Mouse (Mus musculus) midbrain, embryonic 16.5 days (tissue): Measurements from ENCODE around the gene Vegfb. TPM values are rescaled to one million over a fixed set of nuclear protein-coding genes. Genes with fewer than 3 reads are reported as not detected.
A peak's percentile ranks its signal among the peaks of the same experiment; 100 is the strongest.

Experiments
- ATAC-seq: fragments of 200-750 bp; cut with Nextera tagmentation; 2 replicates; pipeline ENCODE4 v1.8.0; 2017; ENCODE audit warnings: moderate TSS enrichment
- H3K27ac ChIP-seq: fragments of 300-500 bp; sonication (generic); 2 replicates; pipeline ENCODE4 v1.5.1; 2014; ENCODE audit warnings: mild to moderate bottlenecking, low read length, mixed read lengths
- H3K27me3 ChIP-seq: fragments of 300-500 bp; sonication (generic); 2 replicates; pipeline ENCODE4 v1.6.1; 2014; ENCODE audit warnings: low read depth, low read length, mixed read lengths; ENCODE audit not compliant: control insufficient read depth, insufficient read depth
- H3K36me3 ChIP-seq: fragments of 300-500 bp; sonication (generic); 2 replicates; pipeline ENCODE4 v1.6.1; 2014; ENCODE audit warnings: mild to moderate bottlenecking, low read length, moderate library complexity, mixed read lengths; ENCODE audit not compliant: control insufficient read depth, insufficient read depth
- H3K4me1 ChIP-seq: fragments of 300-500 bp; sonication (generic); 2 replicates; pipeline ENCODE4 v1.6.1; 2014; ENCODE audit warnings: mild to moderate bottlenecking, low read length, mixed read lengths; ENCODE audit not compliant: control insufficient read depth, insufficient read depth
- H3K4me2 ChIP-seq: fragments of 300-500 bp; sonication (generic); 2 replicates; pipeline ENCODE4 v1.6.1; 2014; ENCODE audit warnings: mild to moderate bottlenecking, low read length, mixed read lengths
- H3K4me3 ChIP-seq: fragments of 300-500 bp; sonication (generic); 2 replicates; pipeline ENCODE4 v1.5.1; 2014; ENCODE audit warnings: low read depth, mild to moderate bottlenecking, low read length, moderate library complexity, mixed read lengths
- H3K9ac ChIP-seq: fragments of 300-500 bp; sonication (generic); 2 replicates; pipeline ENCODE4 v1.6.1; 2014; ENCODE audit warnings: low read depth, low read length, mixed read lengths
- H3K9me3 ChIP-seq: fragments of 300-500 bp; sonication (generic); replicated peaks from 2 replicates; pipeline ENCODE4 v1.6.1; 2014; ENCODE audit warnings: mild to moderate bottlenecking, low read length, mixed read lengths; ENCODE audit not compliant: control insufficient read depth, poor library complexity, severe bottlenecking
- WGBS: fragments of 180-500 bp; shearing (Covaris S2); extraction: QIAGEN DNeasy Blood & Tissue Kit; methylation state at CpG from one replicate; pipeline ENCODE4 v1.1.7; 2014; 5-methylcytosine and 5-hydroxymethylcytosine counted together
- polyA plus RNA-seq: library from polyadenylated mRNA; unstranded; fragments of >200 nt; fragmentation: Nextera tagmentation; extraction: Ambion mirVana; gene quantifications from 2 replicates; pipeline ENCODE4 v1.2.1, GENCODE M21; 2015

Gene Vegfb
- polyA plus RNA-seq, 1 experiment from 2014 or later = 57.8 TPM

DNA sequence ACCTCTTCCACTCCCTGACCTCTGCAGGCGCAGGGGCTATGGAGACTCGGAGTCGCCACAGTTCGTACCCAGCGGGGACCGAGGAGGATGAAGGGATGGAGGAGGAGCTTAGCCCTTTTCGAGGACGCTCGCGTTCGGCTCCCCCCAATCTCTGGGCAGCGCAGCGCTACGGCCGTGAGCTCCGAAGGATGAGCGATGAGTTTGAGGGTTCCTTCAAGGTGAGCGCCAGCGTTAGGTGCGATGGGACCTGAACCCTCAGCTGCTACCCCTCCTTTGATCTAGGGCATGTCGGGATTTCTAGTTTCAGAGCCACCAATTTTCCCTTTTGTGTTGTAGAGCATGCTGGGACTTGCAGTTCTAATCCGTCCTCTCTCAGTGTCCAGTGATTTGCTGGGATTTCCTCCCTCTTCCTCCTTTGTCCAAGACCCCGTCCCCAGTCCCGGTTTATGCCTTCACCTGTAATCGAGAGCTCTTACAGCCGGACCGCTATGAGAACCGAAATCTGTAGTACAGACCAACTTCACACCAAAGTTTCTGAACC lies 36.8 kb downstream of the Vegfb start:
- WGBS = under 1% methylated on average over 28 of the region's 28 CpGs
- H3K9ac ChIP-seq = peak overlapping the region; percentile 70

DNA sequence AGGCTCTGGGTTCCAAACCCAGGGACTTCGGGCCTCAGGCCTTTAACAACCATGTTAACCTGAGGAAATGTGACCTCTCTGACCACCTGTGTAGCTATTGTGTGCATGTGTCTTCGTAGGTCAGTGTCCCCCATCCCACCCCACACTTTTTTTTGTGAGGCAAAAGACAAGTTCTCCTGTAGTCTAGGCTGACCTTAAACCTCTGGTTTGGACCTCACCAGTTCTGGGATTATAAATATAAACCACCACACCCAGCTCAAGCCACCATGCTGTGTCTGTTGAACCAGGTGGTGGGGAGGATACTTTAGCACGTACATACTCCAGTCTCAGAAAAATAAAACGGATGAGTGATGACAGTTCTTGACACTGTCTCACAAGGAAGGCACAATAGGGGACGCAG lies 37.5 kb downstream of the Vegfb start:
- Histone ChIP-seq H3K9me3 (no peaks in the 10 kb centered on the region), H3K27ac (peak overlapping the region; percentile 93), H3K4me1 (peaks cover 17% of the 10 kb centered on the region), H3K4me2 (peak overlapping the region; percentile 82), H3K27me3 (no peaks in the 10 kb centered on the region), H3K9ac (peak overlapping the region; percentile 70), H3K36me3 (no peaks in the 10 kb centered on the region), H3K4me3 (peak overlapping the region; percentile 61)
- no peak for ATAC-seq
- 41% methylated on average over 5 of the region's 5 CpGs for WGBS

More for the DNA sequence above, 36.8 kb downstream of the Vegfb start:
- Histone ChIP-seq H3K36me3 (no peaks in the 10 kb centered on the region), H3K4me3 (peak overlapping the region; percentile 61), H3K4me2 (peak overlapping the region; percentile 82), H3K9me3 (no peaks in the 10 kb centered on the region), H3K4me1 (peaks cover 17% of the 10 kb centered on the region), H3K27me3 (no peaks in the 10 kb centered on the region), H3K27ac (peak overlapping the region; percentile 93)
- peak; percentile 69 for ATAC-seq

DNA sequence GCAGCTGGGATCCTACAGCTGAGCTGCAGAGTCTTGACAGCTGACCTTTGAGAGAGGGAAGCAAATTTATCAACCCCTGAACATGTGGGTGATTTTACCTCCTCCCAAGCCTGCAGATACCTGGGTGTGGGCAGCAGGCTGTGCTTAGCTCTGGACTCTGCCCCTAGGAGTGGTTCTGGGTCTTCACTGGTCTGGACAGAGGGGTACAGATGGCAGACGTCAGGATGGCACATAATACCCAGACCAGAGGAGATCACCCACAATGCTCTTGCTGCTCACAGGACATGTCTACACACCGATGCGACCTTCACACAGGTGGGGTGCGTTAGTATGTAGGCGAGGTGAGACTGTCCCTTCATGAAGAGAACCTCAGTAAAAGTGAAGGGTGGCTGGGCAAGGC lies 37.9 kb downstream of the Vegfb start:
- no peak overlapping the region for H3K4me2 ChIP-seq
- H3K4me1 ChIP-seq = peaks cover 17% of the 10 kb centered on the region
- no peak overlapping the region for H3K27ac ChIP-seq
- H3K9ac ChIP-seq = no peak overlapping the region; the same call in 1 of the 2 replicates
- no peak for ATAC-seq
- no peaks in the 10 kb centered on the region for H3K9me3 ChIP-seq
- H3K4me3 ChIP-seq = no peak overlapping the region
- WGBS = 85% methylated on average over 5 of the region's 5 CpGs
- no peaks in the 10 kb centered on the region for H3K27me3 ChIP-seq
- H3K36me3 ChIP-seq = no peaks in the 10 kb centered on the region

DNA sequence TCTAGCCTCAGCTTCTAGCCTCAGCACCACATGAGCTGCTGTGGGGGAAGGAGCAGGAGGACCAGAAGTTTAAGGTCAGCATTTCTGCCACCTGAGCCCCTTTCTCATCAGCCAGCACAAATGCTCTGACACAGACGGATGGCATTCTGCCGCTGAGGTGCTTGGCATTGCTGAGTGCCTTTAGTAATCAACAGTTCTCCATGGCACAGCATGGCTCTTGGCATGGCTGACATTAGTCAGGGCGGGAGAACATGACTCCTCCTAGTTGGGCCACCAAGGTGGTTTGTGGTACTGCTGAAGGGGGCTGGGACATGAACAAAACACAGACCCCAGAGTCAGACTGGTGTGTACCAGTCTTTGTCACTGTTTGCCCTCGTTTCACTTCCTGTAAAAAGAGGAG lies 39.3 kb downstream of the Vegfb start:
- no peaks in the 10 kb centered on the region for H3K27me3 ChIP-seq
- ATAC-seq = no peak

DNA sequence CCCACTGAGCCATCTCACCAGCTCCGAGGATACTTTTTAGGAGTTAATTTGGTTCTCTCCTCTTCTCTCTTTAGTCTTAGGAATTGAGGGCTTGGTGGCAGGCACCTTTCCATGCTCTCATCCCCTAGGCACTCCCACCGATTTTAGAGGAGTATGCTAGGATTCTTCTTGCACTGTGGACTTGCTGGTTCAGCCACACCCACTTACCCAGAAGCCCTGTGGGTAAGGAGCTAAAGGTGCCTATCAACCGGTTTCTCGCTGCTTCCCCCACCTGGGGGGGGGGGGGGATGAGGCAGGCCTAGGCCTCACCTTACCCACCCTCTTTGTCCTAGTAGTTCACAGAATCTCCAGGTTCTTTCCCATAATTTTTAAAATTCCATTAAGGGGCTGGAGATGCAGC lies 39.7 kb downstream of the Vegfb start:
- Histone ChIP-seq H3K27me3 (no peaks in the 10 kb centered on the region), H3K4me3 (no peak overlapping the region), H3K4me1 (peaks cover 18% of the 10 kb centered on the region), H3K27ac (no peak overlapping the region), H3K9me3 (no peaks in the 10 kb centered on the region), H3K9ac (no peak overlapping the region), H3K36me3 (no peaks in the 10 kb centered on the region), H3K4me2 (no peak overlapping the region)
- 55% methylated on average over 4 of the region's 4 CpGs for WGBS
- no peak for ATAC-seq

More for the DNA sequence above, 39.3 kb downstream of the Vegfb start:
- H3K9me3 ChIP-seq = no peaks in the 10 kb centered on the region
- H3K4me2 ChIP-seq = no peak overlapping the region
- no peak overlapping the region for H3K4me3 ChIP-seq
- H3K9ac ChIP-seq = no peak overlapping the region
- 94% methylated on average over 4 of the region's 4 CpGs for WGBS
- no peaks in the 10 kb centered on the region for H3K36me3 ChIP-seq
- H3K27ac ChIP-seq = no peak overlapping the region
- peaks cover 17% of the 10 kb centered on the region for H3K4me1 ChIP-seq

DNA sequence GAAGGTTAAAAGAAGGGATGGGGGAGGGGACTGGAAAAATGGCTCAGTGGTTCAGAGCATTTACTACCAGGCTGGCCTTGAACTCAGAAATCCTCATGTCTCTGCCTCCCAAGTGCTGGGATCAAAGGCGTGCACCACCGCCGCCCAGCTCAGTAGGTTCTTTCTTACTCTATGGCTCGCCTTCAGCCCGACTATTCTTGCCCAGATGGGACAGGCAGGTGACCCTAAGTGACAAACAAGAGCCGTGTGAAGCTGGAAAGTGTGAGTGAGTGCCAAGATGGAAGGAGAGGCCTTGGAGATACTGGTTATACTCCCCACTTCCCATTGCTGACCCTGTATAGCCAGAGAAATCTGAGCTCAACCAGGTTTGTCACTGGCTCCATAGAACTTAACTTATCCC lies 43.7 kb downstream of the Vegfb start:
- H3K9me3 ChIP-seq = no peaks in the 10 kb centered on the region
- H3K4me1 ChIP-seq = peaks cover 27% of the 10 kb centered on the region
- no peaks in the 10 kb centered on the region for H3K27me3 ChIP-seq
- H3K4me2 ChIP-seq = 0 out of 2 replicates have a peak overlapping the region, but pooled peaks have one; percentile 1
- H3K9ac ChIP-seq = no peak overlapping the region
- no peak for ATAC-seq
- H3K4me3 ChIP-seq = no peak overlapping the region
- 91% methylated on average over 6 of the region's 6 CpGs for WGBS
- H3K27ac ChIP-seq = no peak overlapping the region
- H3K36me3 ChIP-seq = no peaks in the 10 kb centered on the region

DNA sequence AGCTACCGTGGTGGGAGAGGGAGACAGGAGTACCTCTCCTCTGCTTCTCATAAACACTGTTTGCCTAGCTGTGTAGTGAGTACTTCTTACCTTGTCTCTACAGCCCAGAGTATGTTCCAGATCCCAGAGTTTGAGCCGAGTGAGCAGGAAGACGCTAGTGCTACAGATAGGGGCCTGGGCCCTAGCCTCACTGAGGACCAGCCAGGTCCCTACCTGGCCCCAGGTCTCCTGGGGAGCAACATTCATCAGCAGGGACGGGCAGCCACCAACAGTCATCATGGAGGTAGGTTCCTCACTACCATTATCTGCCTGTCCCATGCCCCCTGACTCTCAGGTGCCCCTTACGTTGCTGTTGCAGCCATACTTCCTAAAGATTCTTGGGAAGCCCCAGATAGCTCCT lies 44.7 kb downstream of the Vegfb start:
- Histone ChIP-seq H3K27ac (peak overlapping the region; percentile 98), H3K9me3 (no peaks in the 10 kb centered on the region), H3K36me3 (no peaks in the 10 kb centered on the region), H3K27me3 (no peaks in the 10 kb centered on the region), H3K4me2 (peak overlapping the region; percentile 99), H3K4me1 (peaks cover 30% of the 10 kb centered on the region), H3K9ac (peak overlapping the region; percentile 99), H3K4me3 (peak overlapping the region; percentile 89)
- 31% methylated on average over 5 of the region's 5 CpGs for WGBS
- ATAC-seq = peak; percentile 9; the same call in 1 of the 2 replicates

DNA sequence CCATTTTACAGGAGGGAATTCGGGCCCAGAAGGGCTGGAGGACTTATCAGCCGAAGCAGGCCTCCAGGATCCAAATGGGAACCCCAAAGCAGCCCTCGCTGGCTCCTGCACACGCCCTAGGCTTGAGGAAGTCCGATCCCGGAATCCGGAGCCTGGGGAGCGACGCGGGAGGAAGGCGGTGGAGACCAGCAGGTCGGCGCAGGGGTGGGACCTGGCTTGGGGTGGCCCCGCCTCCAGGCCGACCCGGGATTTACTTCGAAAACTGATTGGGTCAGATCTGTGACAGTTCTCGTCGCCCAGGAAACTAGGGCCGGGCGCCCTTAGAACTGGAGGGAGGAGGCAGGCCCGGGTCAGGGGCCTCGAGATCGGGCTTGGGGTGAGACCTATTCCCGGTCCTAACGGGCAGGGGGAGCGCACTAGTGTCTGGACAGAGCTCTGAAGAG lies 45.2 kb downstream of the Vegfb start, which contains the start of gene Gpr137:
TSS of gene Gpr137 (minus strand) at position 232 of the 443 bp plus-strand sequence.
- H3K36me3 ChIP-seq = no peaks in the 10 kb centered on the region
- under 1% methylated on average over 27 of the region's 27 CpGs for WGBS
- H3K27me3 ChIP-seq = no peaks in the 10 kb centered on the region
- H3K4me3 ChIP-seq = peak within 1 kb of the TSS; percentile 89
- H3K9ac ChIP-seq = peak within 1 kb of the TSS; percentile 99
- peak within 1 kb of the TSS; percentile 99 for H3K4me2 ChIP-seq
- ATAC-seq = peak; percentile 88
- peaks cover 30% of the 10 kb centered on the region for H3K4me1 ChIP-seq
- H3K9me3 ChIP-seq = no peaks in the 10 kb centered on the region
- H3K27ac ChIP-seq = peak within 1 kb of the TSS; percentile 98

DNA sequence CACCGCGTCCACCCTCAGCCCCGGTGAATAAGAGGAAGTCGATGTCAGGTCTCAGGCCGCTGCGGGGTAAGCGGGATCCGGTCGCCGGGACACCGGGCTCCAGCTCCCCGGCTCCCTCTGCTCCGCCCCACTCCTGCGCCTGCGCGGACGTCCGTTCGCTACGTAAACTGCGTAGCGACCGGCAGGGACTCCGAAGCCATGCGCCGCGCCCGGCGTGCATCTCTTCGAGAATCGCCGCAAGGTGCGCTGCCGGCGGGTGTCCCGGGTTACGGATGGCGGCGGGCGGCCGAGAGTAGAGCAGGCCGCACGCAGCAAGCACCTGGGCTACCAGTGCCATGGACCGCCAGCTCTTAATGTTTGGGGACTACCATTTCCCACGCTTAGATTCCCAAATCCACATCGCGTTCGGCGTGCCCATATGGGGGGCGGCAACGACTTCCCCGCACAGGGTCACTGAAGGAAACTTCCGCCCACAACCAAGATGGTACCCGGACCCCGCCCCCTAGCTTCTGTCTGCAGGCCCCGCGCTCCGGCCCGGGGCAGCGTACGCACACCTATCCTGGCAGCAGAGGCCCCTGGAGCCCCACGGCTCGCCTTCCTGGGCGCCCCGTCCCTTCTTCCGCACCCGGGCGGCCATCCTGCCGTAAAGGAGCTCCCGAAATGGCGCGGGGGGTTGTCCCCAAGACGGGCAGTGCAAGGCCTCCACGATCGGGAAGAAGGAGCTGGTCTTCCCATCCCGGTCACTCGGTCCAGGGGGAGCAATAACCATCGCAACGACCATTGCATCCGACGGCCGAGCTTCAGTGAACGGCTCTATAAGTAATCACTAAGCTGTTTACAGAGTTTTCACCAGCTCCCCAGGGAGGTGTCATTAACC lies 45.8 kb downstream of the Vegfb start, which contains the start of gene Bad:
TSS of gene Bad (plus strand) at position 490 of the 877 bp plus-strand sequence.
- Histone ChIP-seq H3K27me3 (no peaks in the 10 kb centered on the region), H3K27ac (peak within 1 kb of the TSS; percentile 98), H3K4me3 (peak within 1 kb of the TSS; percentile 89), H3K9ac (peak within 1 kb of the TSS; percentile 99), H3K4me2 (peak within 1 kb of the TSS; percentile 99), H3K36me3 (no peaks in the 10 kb centered on the region), H3K4me1 (peaks cover 30% of the 10 kb centered on the region), H3K9me3 (no peaks in the 10 kb centered on the region)
- under 1% methylated on average over 77 of the region's 83 CpGs for WGBS
- peak; percentile 89 for ATAC-seq
